Mouse (Mus musculus) Patski (cell line): Measurements from ENCODE around the gene Scarb2. TPM values are rescaled to one million over a fixed set of nuclear protein-coding genes. Genes with fewer than 3 reads are reported as not detected.

ENCODE experiments used
- ATAC-seq: fragments of 100-300 bp; one replicate; pipeline ENCODE4 v1.8.0; 2021
- CTCF ChIA-PET: fragments of 350-600 bp; sonication (Branson Sonifier 250); formaldehyde crosslinking; loops from one replicate; lab custom pipeline; 2022; ENCODE audit warnings: inconsistent platforms; lab: Charles Lee
- POLR2A ChIA-PET: fragments of 350-600 bp; sonication (Branson Sonifier 250); formaldehyde crosslinking; loops from one replicate; lab custom pipeline; 2022; ENCODE audit warnings: antibody characterized with exemption, inconsistent platforms; lab: Charles Lee
- DNase-seq: peaks from one replicate; pipeline ENCODE4 v3.0.0-alpha.2; 2011; ENCODE audit warnings: low read depth, low spot score
- H3K27me3 ChIP-seq: fragments of 371-371 bp; one replicate; pipeline ENCODE4 v1.5.1; 2021
- CTCF ChIP-seq: fragments of 100-300 bp; IDR thresholded peaks from one replicate; pipeline ENCODE4 v1.5.1; 2021
- in situ Hi-C: fragments of 300-500 bp; cut with MboI; formaldehyde crosslinking; loops from 3 replicates; pipeline ENCODE4 v1.11.1; 2018; ENCODE audit warnings: low pct_unique_long_range_greater_than_20kb, mixed read lengths
- polyA plus RNA-seq: library from polyadenylated mRNA; unstranded; gene quantifications from one replicate; pipeline ENCODE4 v1.2.3, GENCODE M21; 2021

The Scarb2 gene
- polyA plus RNA-seq, 1 experiment from 2014 or later, result 43.1 TPM

DNA sequence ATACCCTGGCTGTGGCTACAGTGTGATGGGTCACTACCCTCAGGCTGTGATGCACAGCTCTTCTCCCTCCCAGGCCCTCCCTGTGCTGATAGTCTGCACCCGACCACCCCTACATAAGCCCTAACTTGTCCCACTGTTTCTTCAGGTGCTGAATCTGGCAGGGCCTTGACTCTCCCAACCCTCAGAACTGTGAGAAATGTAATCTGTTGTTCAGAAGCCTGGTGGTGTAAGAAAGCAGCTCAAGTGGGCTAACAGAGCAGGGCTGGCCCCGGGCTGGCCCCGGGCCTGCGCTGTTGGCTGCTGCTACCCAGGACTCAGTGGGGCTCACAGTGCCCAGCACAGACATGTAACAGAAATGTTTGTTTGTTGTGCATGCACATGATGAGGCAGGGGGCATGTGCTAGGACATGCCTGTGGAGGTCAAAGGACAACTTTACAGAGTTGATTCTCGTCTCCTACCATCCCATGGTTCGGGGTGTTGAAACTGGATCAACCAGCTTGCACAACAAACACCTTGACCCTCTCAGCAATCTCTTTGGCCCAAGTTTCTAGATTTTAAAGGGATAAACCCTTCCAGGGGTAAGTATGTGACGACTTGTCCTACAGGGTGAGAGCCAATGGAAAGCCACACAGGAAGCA is 10.7 kb downstream of the Scarb2 start:
- DNase-seq, result no peak
- CTCF ChIA-PET, result interaction anchor here (1.2 kb wide), 2 partner anchors 9 to 11 kb away, joined by 3 to 4 read pairs; no protein-coding TSS in a partner anchor
- in situ Hi-C loops, result no loop called here
- ATAC-seq, result no peak
- H3K27me3 ChIP-seq, result no peaks in the 10 kb centered on the region
- TF ChIP-seq CTCF, result no peak
- POLR2A ChIA-PET, result no interaction called here

DNA sequence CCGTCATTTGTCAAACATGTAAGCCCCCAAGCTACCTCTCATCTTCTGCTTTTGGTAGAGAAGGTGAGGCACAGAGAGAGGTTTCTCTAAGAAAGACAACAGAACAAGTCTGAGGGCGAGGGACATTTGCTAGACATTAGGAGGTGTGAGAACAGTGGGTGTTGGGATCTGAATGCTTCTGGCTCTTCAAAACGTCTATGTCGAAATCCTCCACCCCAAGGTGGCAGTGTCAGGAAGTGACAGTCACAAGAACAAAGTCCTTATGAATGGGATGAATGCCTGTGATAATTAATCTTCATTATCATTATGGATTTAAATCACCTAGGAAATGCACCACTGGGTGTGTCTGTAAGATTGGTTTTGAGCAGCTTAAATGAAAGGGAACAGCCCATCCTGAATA is 11.3 kb downstream of the Scarb2 start:
- CTCF ChIA-PET, result interaction anchor here (1.2 kb wide), 2 partner anchors 9 to 10 kb away, joined by 3 to 4 read pairs; no protein-coding TSS in a partner anchor
- no peaks in the 10 kb centered on the region for H3K27me3 ChIP-seq
- ATAC-seq (no peak), DNase-seq (no peak)
- POLR2A ChIA-PET, result no interaction called here
- in situ Hi-C loops, result no loop called here
- no peak for TF ChIP-seq CTCF

DNA sequence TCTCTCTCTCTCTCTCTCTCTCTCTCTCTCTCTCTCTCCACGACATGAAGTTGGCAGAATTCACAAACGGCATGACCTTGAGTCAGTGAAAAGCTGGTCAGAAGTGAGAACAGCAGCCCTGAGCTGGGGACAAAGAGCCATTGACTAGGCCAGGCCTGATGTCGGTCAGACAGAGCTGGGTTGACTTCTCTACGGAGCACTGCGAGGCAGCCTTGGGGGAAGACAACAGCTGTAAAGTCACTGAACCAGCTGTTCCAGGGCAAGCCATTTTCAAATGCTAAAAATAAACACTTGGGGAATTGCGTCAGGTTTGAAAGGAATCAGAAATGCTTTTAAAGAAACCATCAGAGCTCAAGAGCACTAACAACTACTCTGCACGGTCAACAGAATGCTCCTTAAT is 13.2 kb downstream of the Scarb2 start:
- no peaks in the 10 kb centered on the region for H3K27me3 ChIP-seq
- DNase-seq, result no peak
- POLR2A ChIA-PET, result interaction anchor here (1.0 kb wide), 1 partner anchor 20 kb away, joined by 4 read pairs; no protein-coding TSS in a partner anchor
- CTCF ChIA-PET, result interaction anchor here (1.0 to 1.6 kb wide), 2 partner anchors 9 to 31 kb away, joined by 3 to 5 read pairs; no protein-coding TSS in a partner anchor
- TF ChIP-seq CTCF, result no peak
- no peak for ATAC-seq
- in situ Hi-C loops, result no loop called here

DNA sequence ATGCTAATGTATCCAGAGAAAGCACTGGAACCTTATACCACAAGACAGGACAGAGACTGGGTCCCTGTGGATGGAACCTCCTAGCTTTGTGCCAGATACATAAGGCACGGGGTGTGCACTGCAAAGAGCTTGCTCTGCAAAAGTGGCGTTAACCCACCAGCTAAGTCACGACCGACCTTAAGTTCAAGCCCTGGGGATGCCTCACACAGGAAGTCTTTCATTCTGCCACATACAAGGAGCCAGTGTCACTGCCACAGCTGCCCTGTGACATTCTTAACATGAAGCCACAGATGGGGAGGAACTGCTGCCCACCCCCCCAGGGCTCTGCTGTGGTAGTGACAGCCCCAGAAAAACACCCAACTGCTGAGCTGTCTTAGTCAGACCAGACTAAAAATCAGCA is 15.9 kb downstream of the Scarb2 start:
- CTCF ChIA-PET, result interaction anchor here (0.6 to 1.8 kb wide), 5 partner anchors 15 to 165 kb away, joined by 3 to 6 read pairs (median 3); no protein-coding TSS in a partner anchor
- POLR2A ChIA-PET, result no interaction called here
- in situ Hi-C loops, result no loop called here
- no peak for TF ChIP-seq CTCF
- no peaks in the 10 kb centered on the region for H3K27me3 ChIP-seq
- DNase-seq, result no peak
- ATAC-seq, result no peak

DNA sequence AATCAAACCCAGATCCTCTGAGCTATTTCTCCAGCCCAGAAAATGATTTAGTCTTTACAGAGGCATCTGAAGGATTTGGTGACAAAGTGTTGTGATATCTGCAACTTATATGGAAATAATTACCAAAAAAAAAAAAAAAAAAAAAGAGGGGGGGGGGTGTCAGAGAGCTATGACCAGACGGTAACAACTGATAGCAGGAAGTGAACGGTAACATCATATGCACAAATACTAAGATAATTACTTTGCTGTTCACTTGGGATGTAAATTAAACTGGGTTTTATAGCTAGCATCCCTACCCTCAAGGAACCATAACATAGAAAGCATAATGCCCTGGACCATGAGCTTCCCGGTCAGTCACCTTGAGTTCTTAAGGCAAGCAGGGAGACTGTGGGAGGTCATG is 16.3 kb downstream of the Scarb2 start:
- ATAC-seq (no peak), DNase-seq (no peak)
- POLR2A ChIA-PET, result no interaction called here
- H3K27me3 ChIP-seq, result no peaks in the 10 kb centered on the region
- TF ChIP-seq CTCF, result no peak
- in situ Hi-C loops, result no loop called here
- CTCF ChIA-PET, result interaction anchor here (0.6 to 1.8 kb wide), 5 partner anchors 15 to 165 kb away, joined by 3 to 6 read pairs (median 3); no protein-coding TSS in a partner anchor

DNA sequence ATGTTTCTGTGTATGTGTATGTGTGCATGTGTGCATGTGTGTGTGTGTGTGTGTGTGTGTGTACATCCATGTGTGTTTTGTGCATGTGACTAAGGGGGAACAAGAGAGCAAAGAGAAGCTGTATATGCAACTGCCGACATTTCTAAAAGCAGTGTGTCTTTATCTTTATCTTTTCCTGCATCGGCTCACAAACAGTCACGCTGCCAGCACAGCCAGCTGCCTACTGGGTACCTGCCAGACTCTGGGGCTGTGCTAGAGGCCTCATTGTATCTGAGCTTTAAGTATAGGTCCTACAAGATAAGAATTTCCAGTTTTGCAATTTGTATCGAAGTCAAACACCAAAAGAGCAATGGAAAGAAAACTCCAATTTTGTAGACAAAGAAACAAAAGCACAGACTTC is 17.1 kb downstream of the Scarb2 start:
- no peak for ATAC-seq
- no peak for TF ChIP-seq CTCF

DNA sequence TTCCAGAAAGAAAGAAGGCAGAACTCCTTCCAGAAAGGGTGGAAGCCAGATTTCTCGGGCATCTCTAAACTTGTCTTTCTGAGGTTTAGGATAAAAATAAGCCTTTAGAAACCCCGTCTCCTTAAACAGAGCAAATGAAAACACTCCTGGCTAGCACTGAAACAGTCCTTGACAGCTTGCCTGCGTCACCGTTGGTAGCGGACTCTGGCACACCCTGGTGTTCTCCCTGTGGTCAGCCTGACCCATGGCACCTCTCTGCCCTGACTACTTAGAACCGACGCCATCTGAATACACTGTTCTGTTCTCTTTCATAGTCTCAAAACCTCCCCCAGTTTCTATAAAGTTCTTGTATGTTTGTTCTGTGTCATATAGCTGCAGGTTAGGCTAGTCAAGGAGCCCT is 17.7 kb downstream of the Scarb2 start:
- ChIA-PET CTCF (interaction anchor here (0.6 to 1.5 kb wide), 2 partner anchors 10 to 17 kb away, joined by 3 to 7 read pairs; no protein-coding TSS in a partner anchor), POLR2A (interaction anchor here (1.2 kb wide), 1 partner anchor 9 kb away, joined by 3 read pairs; no protein-coding TSS in a partner anchor)
- no peak for TF ChIP-seq CTCF
- DNase-seq, result no peak
- in situ Hi-C loops, result no loop called here
- no peak for ATAC-seq
- H3K27me3 ChIP-seq, result no peaks in the 10 kb centered on the region

More for the DNA sequence above, 17.1 kb downstream of the Scarb2 start:
- POLR2A ChIA-PET, result no interaction called here
- no peak for DNase-seq
- in situ Hi-C loops, result no loop called here
- CTCF ChIA-PET, result interaction anchor here (0.6 to 1.6 kb wide), 2 partner anchors 9 to 16 kb away, joined by 3 to 6 read pairs; no protein-coding TSS in a partner anchor
- H3K27me3 ChIP-seq, result no peaks in the 10 kb centered on the region

DNA sequence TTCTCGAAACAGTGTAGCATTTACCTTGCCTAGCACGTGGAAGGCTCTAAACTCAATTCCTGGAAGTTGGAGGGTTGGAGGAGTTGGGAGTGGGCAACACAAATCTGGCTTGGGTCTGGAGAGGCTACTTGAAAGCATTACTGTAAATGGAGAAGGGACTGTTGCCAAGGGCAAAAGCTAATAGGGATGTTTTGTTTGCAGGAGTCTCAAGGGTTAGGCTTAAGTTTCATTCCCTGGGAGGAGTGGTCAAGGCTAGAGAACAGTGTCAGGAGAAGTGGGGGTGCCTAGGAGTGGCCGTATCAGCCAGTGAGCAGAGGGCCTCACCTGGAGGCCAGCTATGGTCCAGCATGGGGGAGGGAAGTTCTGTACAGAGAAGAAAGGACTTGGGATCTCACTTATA is 18.2 kb downstream of the Scarb2 start:
- ChIA-PET CTCF (interaction anchor here (1.5 kb wide), 1 partner anchor 17 kb away, joined by 7 read pairs; no protein-coding TSS in a partner anchor), POLR2A (interaction anchor here (1.2 kb wide), 1 partner anchor 10 kb away, joined by 3 read pairs; no protein-coding TSS in a partner anchor)
- ATAC-seq, result no peak
- DNase-seq, result no peak
- no peaks in the 10 kb centered on the region for H3K27me3 ChIP-seq
- no peak for TF ChIP-seq CTCF
- in situ Hi-C loops, result no loop called here

DNA sequence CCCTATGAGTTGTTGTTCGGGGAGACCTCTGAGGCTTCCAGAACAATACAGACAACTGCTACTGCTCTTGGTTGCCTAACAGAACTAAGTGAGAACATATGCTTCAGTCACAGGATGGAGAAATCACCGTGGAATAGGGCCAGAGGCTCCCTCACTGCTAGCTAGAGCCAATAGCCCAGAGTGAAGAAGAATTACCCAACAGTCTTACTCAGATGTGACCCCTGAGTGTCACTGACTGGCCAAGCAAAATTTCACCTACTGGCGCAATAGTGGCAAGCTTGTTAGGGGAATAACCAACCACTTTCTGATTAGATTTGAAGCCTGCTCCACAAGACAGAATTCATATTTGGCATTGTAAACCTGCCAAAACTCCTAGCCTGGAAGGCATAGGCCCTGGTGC is 19.9 kb downstream of the Scarb2 start:
- DNase-seq (no peak), ATAC-seq (peak; percentile 31)
- no peak for TF ChIP-seq CTCF
- in situ Hi-C loops, result no loop called here
- H3K27me3 ChIP-seq, result no peaks in the 10 kb centered on the region
- CTCF ChIA-PET, result interaction anchor here (0.7 to 1.0 kb wide), 3 partner anchors 8 to 14 kb away, joined by 3 read pairs; no protein-coding TSS in a partner anchor
- POLR2A ChIA-PET, result interaction anchor here (0.9 to 1.2 kb wide), 2 partner anchors 12 to 13 kb away, joined by 3 to 5 read pairs; no protein-coding TSS in a partner anchor

DNA sequence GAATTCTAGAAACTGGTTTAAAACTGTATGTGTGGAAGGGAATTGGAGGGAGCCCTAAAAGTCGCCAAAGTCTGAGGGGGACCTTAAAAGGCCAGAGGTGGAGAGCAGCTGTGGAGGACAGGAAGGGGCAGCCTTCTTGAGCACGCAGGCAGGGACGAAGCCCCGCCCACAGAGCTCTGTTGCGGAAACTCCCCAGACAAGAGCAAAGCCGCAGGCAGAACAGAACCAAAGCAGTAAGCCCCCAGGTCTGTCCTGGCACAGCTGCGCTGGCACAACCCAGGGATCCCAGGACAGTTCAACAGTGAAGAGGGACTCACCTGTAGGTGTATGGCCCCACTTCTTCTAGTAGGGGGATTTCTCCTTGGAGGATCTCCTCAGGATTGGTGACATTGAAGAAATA is 21.8 kb downstream of the Scarb2 start:
- in situ Hi-C loops, result no loop called here
- POLR2A ChIA-PET, result no interaction called here

More for the DNA sequence above, 21.8 kb downstream of the Scarb2 start:
- ATAC-seq (no peak), DNase-seq (no peak)
- no peaks in the 10 kb centered on the region for H3K27me3 ChIP-seq
- CTCF ChIA-PET, result interaction anchor here (0.8 to 1.4 kb wide), 6 partner anchors 9 to 171 kb away, joined by 3 to 4 read pairs (median 3); no protein-coding TSS in a partner anchor
- no peak for TF ChIP-seq CTCF
